Mouse (Mus musculus): Measurements from ENCODE around the gene Bola2. TPM values are rescaled to one million over a fixed set of nuclear protein-coding genes. Genes with fewer than 3 reads are reported as not detected.
"Not testable (repeated sequence)": the region's sequence is repeated elsewhere in the genome, so short reads cannot be mapped to it uniquely, and the experiment has no call there.

Gene Bola2
- polyA plus RNA-seq, 1 experiment from 2014 or later: 159 TPM

GRCm38 (mm10) chr7:126725077-126725476 is 29.9 kb downstream of the Bola2 start:
- Histone ChIP-seq H3K36me3 (ENCODE audit: control insufficient read depth, insufficient read depth, low read length) (no peaks in the 10 kb centered on the region), H3K9me3 (ENCODE audit: control insufficient read depth, low read length) (no peaks in the 10 kb centered on the region), H3K27me3 (replicated peaks; ENCODE audit: control insufficient read depth, insufficient read depth, low read length) (no peaks in the 10 kb centered on the region), H3K27ac (ENCODE audit: low read depth) (no peak overlapping the region), H3K4me2 (ENCODE audit: low read length) (no peak overlapping the region), H3K4me3 (ENCODE audit: low read depth, low read length) (no peak overlapping the region), H3K9ac (ENCODE audit: low read length) (no peak overlapping the region), H3K4me1 (replicated peaks; ENCODE audit: control insufficient read depth, insufficient read depth, low read length) (no peaks in the 10 kb centered on the region)
- no peak for DNase-seq (ENCODE audit: low spot score)
- WGBS: 66% methylated on average over 3 of the region's 3 CpGs
- ATAC-seq (replicated peaks; ENCODE audit: low FRiP score, low TSS enrichment, low read depth): no peak

GRCm38 (mm10) chr7:126725667-126726066 is 30.5 kb downstream of the Bola2 start:
- 81% methylated on average over 5 of the region's 5 CpGs for WGBS
- Histone ChIP-seq H3K27ac (ENCODE audit: low read depth) (no peak overlapping the region), H3K4me1 (replicated peaks; ENCODE audit: control insufficient read depth, insufficient read depth, low read length) (no peaks in the 10 kb centered on the region), H3K36me3 (ENCODE audit: control insufficient read depth, insufficient read depth, low read length) (no peaks in the 10 kb centered on the region), H3K9me3 (ENCODE audit: control insufficient read depth, low read length) (no peaks in the 10 kb centered on the region), H3K9ac (ENCODE audit: low read length) (no peak overlapping the region), H3K27me3 (replicated peaks; ENCODE audit: control insufficient read depth, insufficient read depth, low read length) (no peaks in the 10 kb centered on the region), H3K4me3 (ENCODE audit: low read depth, low read length) (no peak overlapping the region), H3K4me2 (ENCODE audit: low read length) (no peak overlapping the region)
- DNase-seq (ENCODE audit: low spot score) (no peak), ATAC-seq (replicated peaks; ENCODE audit: low FRiP score, low TSS enrichment, low read depth) (no peak)

GRCm38 (mm10) chr7:126730256-126730789 is 35.1 kb downstream of the Bola2 start:
- not testable (repeated sequence) for H3K27me3 ChIP-seq (replicated peaks; ENCODE audit: control insufficient read depth, insufficient read depth, low read length); H3K4me2 ChIP-seq (ENCODE audit: low read length); H3K4me1 ChIP-seq (replicated peaks; ENCODE audit: control insufficient read depth, insufficient read depth, low read length); H3K4me3 ChIP-seq (ENCODE audit: low read depth, low read length); DNase-seq (ENCODE audit: low spot score); H3K9ac ChIP-seq (ENCODE audit: low read length); H3K27ac ChIP-seq (ENCODE audit: low read depth); H3K36me3 ChIP-seq (ENCODE audit: control insufficient read depth, insufficient read depth, low read length); H3K9me3 ChIP-seq (ENCODE audit: control insufficient read depth, low read length); ATAC-seq (replicated peaks; ENCODE audit: low FRiP score, low TSS enrichment, low read depth)
- WGBS: 82% methylated on average over 4 of the region's 4 CpGs

- Histone ChIP-seq H3K9me3 (ENCODE audit: control insufficient read depth, low read length) (no peaks in the 10 kb centered on the region), H3K4me2 (ENCODE audit: low read length) (no peak overlapping the region), H3K9ac (ENCODE audit: low read length) (no peak overlapping the region), H3K27ac (ENCODE audit: low read depth) (no peak overlapping the region), H3K36me3 (ENCODE audit: control insufficient read depth, insufficient read depth, low read length) (no peaks in the 10 kb centered on the region), H3K4me1 (replicated peaks; ENCODE audit: control insufficient read depth, insufficient read depth, low read length) (no peaks in the 10 kb centered on the region), H3K27me3 (replicated peaks; ENCODE audit: control insufficient read depth, insufficient read depth, low read length) (no peaks in the 10 kb centered on the region), H3K4me3 (ENCODE audit: low read depth, low read length) (no peak overlapping the region)
- DNase-seq (ENCODE audit: low spot score) (no peak), ATAC-seq (replicated peaks; ENCODE audit: low FRiP score, low TSS enrichment, low read depth) (no peak)
- whole genome bisulfite sequencing: 75% methylated on average over 8 of the region's 8 CpGs
Observed at GRCm38 (mm10) chr7:126736122-126736521, 40.9 kb downstream of the Bola2 start.

GRCm38 (mm10) chr7:126739551-126739950 is 44.4 kb downstream of the Bola2 start:
- Histone ChIP-seq H3K4me3 (ENCODE audit: low read depth, low read length) (no peak overlapping the region), H3K36me3 (ENCODE audit: control insufficient read depth, insufficient read depth, low read length) (no peaks in the 10 kb centered on the region), H3K27ac (ENCODE audit: low read depth) (no peak overlapping the region), H3K27me3 (replicated peaks; ENCODE audit: control insufficient read depth, insufficient read depth, low read length) (no peaks in the 10 kb centered on the region), H3K9me3 (ENCODE audit: control insufficient read depth, low read length) (no peaks in the 10 kb centered on the region), H3K4me2 (ENCODE audit: low read length) (no peak overlapping the region), H3K9ac (ENCODE audit: low read length) (no peak overlapping the region), H3K4me1 (replicated peaks; ENCODE audit: control insufficient read depth, insufficient read depth, low read length) (no peaks in the 10 kb centered on the region)
- DNase-seq (ENCODE audit: low spot score): no peak
- ATAC-seq (replicated peaks; ENCODE audit: low FRiP score, low TSS enrichment, low read depth): no peak
- 83% methylated on average over 17 of the region's 17 CpGs for WGBS

GRCm38 (mm10) chr7:126740132-126740735 is 45.0 kb downstream of the Bola2 start:
- Histone ChIP-seq H3K4me2 (ENCODE audit: low read length) (no peak overlapping the region), H3K27ac (ENCODE audit: low read depth) (no peak overlapping the region), H3K27me3 (replicated peaks; ENCODE audit: control insufficient read depth, insufficient read depth, low read length) (no peaks in the 10 kb centered on the region), H3K9me3 (ENCODE audit: control insufficient read depth, low read length) (no peaks in the 10 kb centered on the region), H3K4me1 (replicated peaks; ENCODE audit: control insufficient read depth, insufficient read depth, low read length) (no peaks in the 10 kb centered on the region), H3K4me3 (ENCODE audit: low read depth, low read length) (no peak overlapping the region), H3K36me3 (ENCODE audit: control insufficient read depth, insufficient read depth, low read length) (no peaks in the 10 kb centered on the region), H3K9ac (ENCODE audit: low read length) (no peak overlapping the region)
- WGBS: 81% methylated on average over 13 of the region's 13 CpGs
- DNase-seq (ENCODE audit: low spot score): no peak
- no peak for ATAC-seq (replicated peaks; ENCODE audit: low FRiP score, low TSS enrichment, low read depth)

- no peak for ATAC-seq (replicated peaks; ENCODE audit: low FRiP score, low TSS enrichment, low read depth)
- Histone ChIP-seq H3K9ac (ENCODE audit: low read length) (no peak overlapping the region), H3K36me3 (ENCODE audit: control insufficient read depth, insufficient read depth, low read length) (no peaks in the 10 kb centered on the region), H3K4me1 (replicated peaks; ENCODE audit: control insufficient read depth, insufficient read depth, low read length) (no peaks in the 10 kb centered on the region), H3K27ac (ENCODE audit: low read depth) (no peak overlapping the region), H3K9me3 (ENCODE audit: control insufficient read depth, low read length) (no peaks in the 10 kb centered on the region), H3K4me3 (ENCODE audit: low read depth, low read length) (no peak overlapping the region), H3K27me3 (replicated peaks; ENCODE audit: control insufficient read depth, insufficient read depth, low read length) (no peaks in the 10 kb centered on the region), H3K4me2 (ENCODE audit: low read length) (no peak overlapping the region)
- 69% methylated on average over 5 of the region's 5 CpGs for WGBS
- DNase-seq (ENCODE audit: low spot score): no peak
Observed at GRCm38 (mm10) chr7:126740977-126741376, 45.8 kb downstream of the Bola2 start.

GRCm38 (mm10) chr7:126741452-126741851 is 46.3 kb downstream of the Bola2 start:
- H3K27ac ChIP-seq (ENCODE audit: low read depth): no peak overlapping the region
- H3K9ac ChIP-seq (ENCODE audit: low read length): no peak overlapping the region
- no peak; the same call in 1 of the 2 replicates for ATAC-seq (replicated peaks; ENCODE audit: low FRiP score, low TSS enrichment, low read depth)
- no peaks in the 10 kb centered on the region for H3K9me3 ChIP-seq (ENCODE audit: control insufficient read depth, low read length)
- no peaks in the 10 kb centered on the region for H3K4me1 ChIP-seq (replicated peaks; ENCODE audit: control insufficient read depth, insufficient read depth, low read length)
- no peak overlapping the region for H3K4me2 ChIP-seq (ENCODE audit: low read length)
- DNase-seq (ENCODE audit: low spot score): no peak
- H3K36me3 ChIP-seq (ENCODE audit: control insufficient read depth, insufficient read depth, low read length): no peaks in the 10 kb centered on the region
- 88% methylated on average over 5 of the region's 5 CpGs for WGBS
- H3K4me3 ChIP-seq (ENCODE audit: low read depth, low read length): no peak overlapping the region
- H3K27me3 ChIP-seq (replicated peaks; ENCODE audit: control insufficient read depth, insufficient read depth, low read length): no peaks in the 10 kb centered on the region

- H3K9ac ChIP-seq (ENCODE audit: low read length): no peak overlapping the region
- no peaks in the 10 kb centered on the region for H3K9me3 ChIP-seq (ENCODE audit: control insufficient read depth, low read length)
- no peak for DNase-seq (ENCODE audit: low spot score)
- H3K4me3 ChIP-seq (ENCODE audit: low read depth, low read length): no peak overlapping the region
- no peaks in the 10 kb centered on the region for H3K36me3 ChIP-seq (ENCODE audit: control insufficient read depth, insufficient read depth, low read length)
- no peaks in the 10 kb centered on the region for H3K27me3 ChIP-seq (replicated peaks; ENCODE audit: control insufficient read depth, insufficient read depth, low read length)
- no peaks in the 10 kb centered on the region for H3K4me1 ChIP-seq (replicated peaks; ENCODE audit: control insufficient read depth, insufficient read depth, low read length)
- no peak overlapping the region for H3K27ac ChIP-seq (ENCODE audit: low read depth)
- no peak for ATAC-seq (replicated peaks; ENCODE audit: low FRiP score, low TSS enrichment, low read depth)
- H3K4me2 ChIP-seq (ENCODE audit: low read length): no peak overlapping the region
- WGBS: 89% methylated on average over 13 of the region's 13 CpGs
Observed at GRCm38 (mm10) chr7:126741964-126742482, 46.8 kb downstream of the Bola2 start.
